Mouse (Mus musculus) lung, postnatal 0 days (tissue): Measurements from ENCODE around the gene Cutal. TPM values are rescaled to one million over a fixed set of nuclear protein-coding genes. Genes with fewer than 3 reads are reported as not detected.

ENCODE experiments used
- ATAC-seq: fragments of 200-750 bp; cut with Nextera tagmentation; 2 replicates; pipeline ENCODE4 v1.8.0; 2017; ENCODE audit warnings: moderate library complexity
- DNase-seq: peaks from one replicate; pipeline ENCODE4 v3.0.0-alpha.2; 2016; ENCODE audit warnings: low spot score
- H3K27ac ChIP-seq: fragments of 300-500 bp; sonication (generic); 2 replicates; pipeline ENCODE4 v1.5.1; 2014; ENCODE audit warnings: antibody characterized with exemption, mild to moderate bottlenecking, low read length, mixed read lengths
- H3K27me3 ChIP-seq: fragments of 300-500 bp; sonication (generic); replicated peaks from 2 replicates; pipeline ENCODE4 v1.6.1; 2014; ENCODE audit warnings: low read length, mixed read lengths; ENCODE audit not compliant: insufficient read depth
- H3K36me3 ChIP-seq: fragments of 300-500 bp; sonication (generic); 2 replicates; pipeline ENCODE4 v1.6.1; 2014; ENCODE audit warnings: low read length, mixed read lengths; ENCODE audit not compliant: insufficient read depth
- H3K4me1 ChIP-seq: fragments of 300-500 bp; sonication (generic); 2 replicates; pipeline ENCODE4 v1.6.1; 2014; ENCODE audit warnings: antibody characterized with exemption, low read depth, low read length, mixed read lengths; ENCODE audit not compliant: insufficient read depth
- H3K4me2 ChIP-seq: fragments of 300-500 bp; sonication (generic); replicated peaks from 2 replicates; pipeline ENCODE4 v1.6.1; 2014; ENCODE audit warnings: low read depth, mild to moderate bottlenecking, low read length, moderate library complexity, mixed read lengths
- H3K4me3 ChIP-seq: fragments of 300-500 bp; sonication (generic); 2 replicates; pipeline ENCODE4 v1.5.1; 2014; ENCODE audit warnings: low read depth, low read length
- H3K9ac ChIP-seq: fragments of 300-500 bp; sonication (generic); replicated peaks from 2 replicates; pipeline ENCODE4 v1.6.1; 2014; ENCODE audit warnings: low read depth, mild to moderate bottlenecking
- H3K9me3 ChIP-seq: fragments of 300-500 bp; sonication (generic); 2 replicates; pipeline ENCODE4 v1.6.1; 2016; ENCODE audit warnings: low read length, mixed read lengths
- CTCF ChIP-seq: IDR thresholded peaks from 2 replicates; pipeline ENCODE4 v1.5.1; 2016; ENCODE audit warnings: antibody characterized with exemption, mild to moderate bottlenecking
- EP300 ChIP-seq: IDR thresholded peaks from 2 replicates; pipeline ENCODE4 v1.6.1; 2016; ENCODE audit warnings: antibody characterized with exemption, mild to moderate bottlenecking, control low read depth
- WGBS: fragments of 180-500 bp; shearing (Covaris S2); extraction: QIAGEN DNeasy Blood & Tissue Kit; methylation state at CpG from one replicate; pipeline ENCODE4 v1.1.7; 2014; 5-methylcytosine and 5-hydroxymethylcytosine counted together
- polyA plus RNA-seq: library from polyadenylated mRNA; unstranded; fragments of >200 nt; fragmentation: Nextera tagmentation; extraction: Ambion mirVana; gene quantifications from 2 replicates; pipeline ENCODE4 v1.2.1, GENCODE M21; 2015

Gene Cutal
- polyA plus RNA-seq, 1 experiment from 2014 or later, result 5.4 TPM

- H3K9me3 ChIP-seq, result no peaks in the 10 kb centered on the region
- DNase-seq, result no peak
- no peak for TF ChIP-seq CTCF
- TF ChIP-seq EP300, result no peak
- H3K9ac ChIP-seq, result no peak overlapping the region
- peak overlapping the region; percentile 59; the same call in 1 of the 2 replicates for H3K4me3 ChIP-seq
- peaks cover 7% of the 10 kb centered on the region; the same call in 1 of the 2 replicates for H3K4me1 ChIP-seq
- no peak overlapping the region for H3K27ac ChIP-seq
- H3K36me3 ChIP-seq, result no peaks in the 10 kb centered on the region
- no peaks in the 10 kb centered on the region for H3K27me3 ChIP-seq
- 43% methylated on average over 7 of the region's 7 CpGs for WGBS
- H3K4me2 ChIP-seq, result peak overlapping the region; percentile 99
- ATAC-seq, result no peak
Observed at GRCm38 (mm10) chr2:34912613-34913012, 38.4 kb downstream of the Cutal start.

- H3K9me3 ChIP-seq, result no peaks in the 10 kb centered on the region
- peak within 1 kb of the TSS; percentile 32 for H3K9ac ChIP-seq
- H3K27me3 ChIP-seq, result no peaks in the 10 kb centered on the region
- H3K4me3 ChIP-seq, result peak within 1 kb of the TSS; percentile 59
- peak; percentile 42 for ATAC-seq
- WGBS, result 1% methylated on average over 53 of the region's 64 CpGs
- H3K36me3 ChIP-seq, result no peaks in the 10 kb centered on the region
- peak within 1 kb of the TSS; percentile 99 for H3K4me2 ChIP-seq
- H3K4me1 ChIP-seq, result peaks cover 7% of the 10 kb centered on the region; the same call in 1 of the 2 replicates
- TF ChIP-seq CTCF (no peak), EP300 (no peak)
- peak; percentile 28 for DNase-seq
- peak within 1 kb of the TSS; percentile 5; the same call in 1 of the 2 replicates for H3K27ac ChIP-seq
Observed at GRCm38 (mm10) chr2:34913218-34914068, 39.2 kb downstream of the Cutal start, which contains the start of gene Phf19. Gene Phf19, minus strand, starts transcription at chr2:34914026.

DNA sequence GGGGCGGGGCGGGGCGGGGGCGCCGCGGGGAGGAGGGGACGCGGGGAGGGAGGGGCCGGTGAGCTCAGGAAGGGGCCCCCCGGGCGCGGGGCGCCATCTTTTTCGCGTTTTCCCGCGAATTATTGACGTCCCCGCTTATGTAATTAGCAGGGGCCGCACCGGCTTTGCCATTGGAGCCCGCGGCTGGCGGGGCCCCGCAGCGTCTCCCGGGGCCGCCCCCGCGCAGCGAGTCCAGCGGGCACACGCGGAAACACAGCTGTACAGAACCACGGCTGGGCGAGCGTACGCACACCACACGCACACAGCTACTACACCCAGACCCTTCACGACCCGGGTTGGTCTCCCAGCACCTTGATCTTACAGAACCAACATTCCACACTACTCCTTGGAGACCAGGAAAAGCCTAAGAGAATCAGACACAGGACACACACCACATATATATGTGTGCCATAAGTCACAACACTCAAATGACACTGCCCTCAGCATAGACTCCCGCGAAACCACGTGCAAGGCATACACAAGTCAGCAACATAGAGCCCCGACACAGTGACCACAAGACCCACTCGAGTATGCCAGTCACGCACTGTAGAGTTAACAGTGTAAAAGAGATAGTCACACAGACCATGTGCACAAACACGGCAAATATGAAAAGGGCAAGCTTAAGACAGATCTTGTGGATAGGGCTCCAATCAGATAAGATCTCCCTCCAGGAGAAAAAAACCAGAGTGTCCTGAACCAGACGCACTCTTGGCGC lies 40.0 kb downstream of the Cutal start:
- Histone ChIP-seq H3K36me3 (no peaks in the 10 kb centered on the region), H3K9me3 (no peaks in the 10 kb centered on the region), H3K27me3 (no peaks in the 10 kb centered on the region), H3K9ac (peak overlapping the region; percentile 32), H3K4me1 (peaks cover 7% of the 10 kb centered on the region; the same call in 1 of the 2 replicates), H3K4me3 (peak overlapping the region; percentile 59), H3K4me2 (peak overlapping the region; percentile 99), H3K27ac (peak overlapping the region; percentile 5; the same call in 1 of the 2 replicates)
- 3% methylated on average over 29 of the region's 50 CpGs for WGBS
- DNase-seq (peak; percentile 24), ATAC-seq (peak; percentile 61)
- no peak for TF ChIP-seq EP300
- TF ChIP-seq CTCF, result no peak

DNA sequence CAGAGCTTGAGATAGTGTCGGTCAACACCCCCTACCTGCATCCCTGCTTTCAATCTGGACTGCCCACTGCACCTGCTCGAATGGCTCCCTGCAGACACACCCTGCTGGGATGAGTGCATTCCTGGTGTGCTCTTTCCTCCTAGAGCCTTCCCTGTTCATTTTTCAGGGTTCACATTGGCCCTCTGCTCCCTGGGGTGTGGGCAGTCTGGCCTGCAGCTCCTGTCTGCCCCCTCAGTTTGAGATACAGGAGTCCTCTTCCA lies 40.6 kb downstream of the Cutal start:
- Histone ChIP-seq H3K27ac (0 out of 2 replicates have a peak overlapping the region, but pooled peaks have one; percentile 5), H3K9ac (no peak overlapping the region), H3K9me3 (no peaks in the 10 kb centered on the region), H3K27me3 (no peaks in the 10 kb centered on the region), H3K36me3 (no peaks in the 10 kb centered on the region), H3K4me1 (peaks cover 7% of the 10 kb centered on the region; the same call in 1 of the 2 replicates), H3K4me2 (peak overlapping the region; percentile 99), H3K4me3 (peak overlapping the region; percentile 59; the same call in 1 of the 2 replicates)
- DNase-seq (peak; percentile 21), ATAC-seq (peak; percentile 71)
- 27% methylated on average over 2 of the region's 2 CpGs for WGBS
- TF ChIP-seq CTCF, result no peak

- ATAC-seq, result no peak
Observed at GRCm38 (mm10) chr2:34915103-34915502, 40.9 kb downstream of the Cutal start.

DNA sequence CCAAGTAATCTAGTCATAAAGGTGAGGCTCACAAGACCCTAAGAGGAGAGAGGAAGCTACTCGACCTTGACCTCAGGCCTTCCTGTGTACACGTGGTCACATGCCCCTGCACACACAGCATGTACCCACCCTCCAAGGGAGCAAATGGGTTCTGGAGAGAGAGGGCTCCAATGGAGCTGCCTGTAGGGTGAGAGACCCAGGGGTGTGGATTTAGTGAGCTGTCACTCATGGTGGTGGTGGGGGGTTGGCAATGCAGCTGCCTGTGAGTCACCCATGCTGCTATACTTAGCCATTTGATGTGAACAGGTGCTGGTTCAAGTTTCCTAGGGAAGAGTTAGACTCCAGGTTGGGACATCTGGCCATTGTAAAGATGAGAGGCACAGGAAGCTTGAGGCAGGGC lies 45.9 kb downstream of the Cutal start:
- Histone ChIP-seq H3K4me3 (no peak overlapping the region), H3K4me1 (no peaks in the 10 kb centered on the region), H3K9me3 (no peaks in the 10 kb centered on the region), H3K9ac (no peak overlapping the region), H3K27me3 (no peaks in the 10 kb centered on the region), H3K4me2 (no peak overlapping the region), H3K36me3 (no peaks in the 10 kb centered on the region), H3K27ac (no peak overlapping the region)
- WGBS, result 40% methylated on average over 2 of the region's 2 CpGs
- no peak for ATAC-seq
- TF ChIP-seq CTCF (no peak), EP300 (no peak)
- DNase-seq, result no peak

More at GRCm38 (mm10) chr2:34915103-34915502, 40.9 kb downstream of the Cutal start:
- H3K36me3 ChIP-seq, result no peaks in the 10 kb centered on the region
- H3K27ac ChIP-seq, result no peak overlapping the region
- peaks cover 7% of the 10 kb centered on the region; the same call in 1 of the 2 replicates for H3K4me1 ChIP-seq
- DNase-seq, result no peak
- H3K27me3 ChIP-seq, result no peaks in the 10 kb centered on the region
- no peak overlapping the region for H3K9ac ChIP-seq
- 62% methylated on average over 2 of the region's 2 CpGs for WGBS
- H3K4me3 ChIP-seq, result no peak overlapping the region
- no peaks in the 10 kb centered on the region for H3K9me3 ChIP-seq
- TF ChIP-seq EP300 (no peak), CTCF (no peak; the same call in 1 of the 2 replicates)
- H3K4me2 ChIP-seq, result no peak overlapping the region
